Mouse (Mus musculus) ZHBTc4 (cell line): ENCODE measurements around the gene Morn1.

Source experiments
- DNase-seq: peaks from one replicate; pipeline ENCODE4 v3.0.0-alpha.2; 2011; ENCODE audit warnings: low read depth, low spot score

The Morn1 gene

DNA sequence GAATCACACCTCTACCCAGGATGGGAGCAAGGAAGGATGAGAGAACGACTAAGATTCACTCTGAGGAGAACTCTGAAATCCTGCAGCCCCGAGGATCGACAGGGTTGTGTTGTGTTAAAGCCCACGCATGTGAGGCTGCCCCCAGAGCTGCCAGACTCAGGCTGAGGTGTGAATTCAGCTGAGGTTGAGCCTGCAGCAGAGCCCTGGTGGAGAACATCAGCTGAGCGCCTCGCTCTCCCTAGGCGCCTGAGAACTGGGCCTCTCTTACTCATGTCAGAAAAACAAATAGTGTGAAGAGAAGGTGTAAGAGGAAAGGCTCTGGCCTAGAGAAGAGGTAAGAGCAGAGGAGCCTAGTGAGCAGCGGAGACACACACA, 72.2 kb downstream of the Morn1 start:
- no peak for DNase-seq

DNA sequence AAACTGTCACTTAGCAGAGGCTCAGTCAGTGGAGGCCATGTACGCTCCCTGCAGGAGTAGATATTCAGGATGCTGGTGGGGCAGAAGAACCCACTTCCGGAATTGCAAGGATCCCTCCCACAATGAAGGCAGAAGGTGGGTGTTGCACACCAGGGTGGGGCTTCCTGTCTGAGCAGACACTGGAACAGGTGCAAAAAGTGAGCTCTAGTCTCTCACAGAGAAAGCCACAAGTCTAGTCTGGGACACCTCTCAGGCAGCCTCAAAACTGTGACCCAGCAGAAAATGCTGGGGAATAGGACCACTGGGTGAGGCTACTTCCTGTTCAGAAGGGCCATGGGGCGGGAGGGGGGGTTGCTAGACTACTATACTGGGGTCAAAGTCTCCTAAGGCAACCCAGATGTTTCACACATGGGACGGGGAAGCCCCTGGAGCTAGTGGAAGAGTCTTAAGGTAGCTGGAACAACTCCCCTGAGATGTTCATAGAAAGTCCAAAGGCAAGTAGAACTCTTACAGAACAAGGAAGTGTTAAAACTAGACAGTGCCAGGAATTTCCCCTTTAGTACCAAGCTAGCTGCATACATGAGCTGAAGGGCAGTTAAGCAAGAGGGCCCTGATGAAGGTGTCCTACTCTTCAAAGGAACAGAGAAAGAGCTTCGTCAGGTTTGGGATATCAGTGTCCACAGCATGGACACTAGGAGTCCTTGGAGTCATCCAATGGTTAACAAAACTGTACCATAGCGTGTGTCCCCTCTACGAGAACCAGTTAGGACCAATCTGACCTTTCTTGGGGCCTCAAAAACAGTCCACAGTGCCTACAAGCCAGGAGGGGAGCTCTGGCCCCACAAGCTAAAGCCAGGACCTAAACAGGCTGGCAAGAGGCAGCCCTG, 76.3 kb downstream of the Morn1 start:
- DNase-seq = peak; percentile 55

DNA sequence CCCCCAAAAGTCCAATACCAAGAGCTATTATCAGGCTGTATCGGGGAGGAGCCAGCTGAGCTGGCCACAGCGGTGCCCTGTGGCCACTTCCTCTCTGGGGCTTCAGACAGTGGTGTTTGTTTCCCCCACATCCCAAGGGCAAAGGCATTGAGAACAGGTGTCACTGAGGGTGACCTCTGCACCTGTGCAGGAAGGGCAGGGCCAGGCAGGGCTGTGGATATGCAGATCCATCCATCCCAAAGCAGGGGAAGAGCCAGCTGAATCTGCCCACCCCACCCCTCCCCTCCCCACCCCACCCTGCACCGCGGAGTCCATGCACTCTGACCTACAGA, 76.9 kb downstream of the Morn1 start:
- peak; percentile 83 for DNase-seq

DNA sequence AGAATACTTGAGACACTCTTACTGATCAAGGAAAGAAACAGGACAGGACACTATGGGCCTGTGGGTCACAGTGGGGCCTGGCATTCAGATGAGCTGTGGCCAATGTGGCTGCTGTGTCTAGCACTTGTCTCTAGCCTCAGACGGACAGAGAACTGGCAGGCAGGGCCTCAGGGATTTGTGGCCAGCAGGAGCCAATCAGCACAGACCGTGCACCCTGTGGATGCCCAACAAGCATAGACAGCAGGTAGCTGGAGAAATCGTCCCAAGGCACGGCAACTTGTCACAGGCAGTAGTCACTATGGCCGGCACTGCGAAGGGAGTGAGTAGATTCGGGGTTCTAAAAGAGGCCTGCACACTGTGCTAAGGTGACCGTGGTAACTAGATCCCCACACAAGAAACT, 77.3 kb downstream of the Morn1 start:
- peak; percentile 61 for DNase-seq

DNA sequence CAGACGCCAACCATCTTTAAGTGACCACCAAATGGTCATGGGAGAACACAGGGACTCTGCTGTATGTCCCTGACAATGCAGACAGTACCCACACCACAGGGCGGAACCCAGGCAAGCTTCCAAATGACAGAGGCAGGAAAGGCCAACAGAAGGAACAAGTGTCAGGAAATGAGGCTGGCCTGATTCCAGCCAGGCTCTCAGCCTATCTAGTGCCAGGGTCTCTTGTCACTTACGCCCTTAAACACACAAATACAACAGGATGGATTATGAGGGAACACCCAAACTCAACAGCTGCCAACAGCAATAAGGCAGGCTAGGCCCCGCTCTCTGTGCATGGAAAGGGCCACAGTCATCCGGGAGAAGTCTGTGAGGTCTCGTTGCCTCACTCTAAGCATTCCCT, 78.2 kb downstream of the Morn1 start:
- no peak for DNase-seq

DNA sequence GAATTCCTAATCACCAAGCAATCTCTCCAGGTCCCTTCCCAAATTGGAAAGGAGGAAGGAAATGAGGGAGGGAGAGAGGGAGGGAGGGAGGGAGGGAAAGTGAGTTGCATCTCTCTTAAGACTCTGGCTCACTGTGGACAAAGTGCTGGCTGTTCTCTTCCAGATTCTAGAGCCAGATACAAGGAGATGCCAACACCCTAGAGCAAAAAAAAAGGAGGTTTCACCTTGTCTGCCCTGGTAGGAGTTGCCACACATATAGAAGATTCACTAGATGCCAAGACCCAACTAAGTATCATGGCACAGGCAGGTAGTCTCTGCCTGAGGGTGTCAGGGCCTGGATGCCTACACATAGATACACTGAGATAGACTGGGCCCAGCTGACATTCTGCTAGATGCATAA, 79.5 kb downstream of the Morn1 start:
- DNase-seq = no peak

DNA sequence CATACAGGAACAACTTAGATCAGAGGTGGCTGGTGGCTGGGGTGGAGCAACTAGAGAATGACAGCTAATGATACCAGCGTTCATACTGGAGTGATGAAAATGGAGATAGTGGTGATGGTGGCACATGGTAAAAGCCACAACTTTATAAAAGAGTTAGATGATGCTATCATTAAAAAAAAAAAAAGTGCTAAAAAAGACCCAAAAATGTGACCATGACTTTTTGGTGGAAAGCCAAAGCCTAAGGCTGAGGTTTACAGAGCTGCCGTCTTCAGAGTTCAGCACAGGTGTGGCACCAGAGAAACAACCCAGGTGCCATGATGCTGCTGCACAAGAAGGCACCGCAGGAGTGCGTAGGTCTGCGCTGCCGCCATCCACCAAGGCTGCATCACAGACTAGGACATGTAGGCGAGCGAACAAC, 82.5 kb downstream of the Morn1 start:
- DNase-seq = no peak

DNA sequence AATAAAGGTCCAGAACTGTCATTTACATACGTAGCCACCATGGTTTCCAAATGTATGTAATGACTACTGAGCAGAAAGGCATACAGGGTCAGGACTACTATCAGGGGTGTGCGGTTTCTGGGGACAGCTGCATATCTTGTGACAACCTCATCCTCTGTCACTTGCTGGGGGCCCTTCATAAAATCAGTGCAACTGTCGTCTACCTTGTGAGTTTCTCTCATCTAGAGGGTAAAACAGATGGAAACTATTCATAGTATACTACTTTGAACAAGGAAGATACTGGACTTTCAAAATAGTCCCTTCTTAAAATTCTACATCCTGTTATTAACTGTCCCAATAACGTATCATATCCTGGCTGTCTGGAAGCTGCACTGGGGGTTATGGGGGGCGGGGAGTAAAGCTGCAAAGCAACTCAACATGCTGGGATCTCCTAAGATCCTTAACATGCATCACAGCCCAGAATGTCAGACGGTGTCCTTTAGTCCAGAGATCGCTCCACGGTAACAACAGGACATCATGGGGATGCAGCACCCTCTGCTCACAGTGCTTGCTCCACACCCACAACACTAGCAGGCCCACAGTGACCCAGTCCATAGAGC, 84.3 kb downstream of the Morn1 start:
- no peak for DNase-seq

DNA sequence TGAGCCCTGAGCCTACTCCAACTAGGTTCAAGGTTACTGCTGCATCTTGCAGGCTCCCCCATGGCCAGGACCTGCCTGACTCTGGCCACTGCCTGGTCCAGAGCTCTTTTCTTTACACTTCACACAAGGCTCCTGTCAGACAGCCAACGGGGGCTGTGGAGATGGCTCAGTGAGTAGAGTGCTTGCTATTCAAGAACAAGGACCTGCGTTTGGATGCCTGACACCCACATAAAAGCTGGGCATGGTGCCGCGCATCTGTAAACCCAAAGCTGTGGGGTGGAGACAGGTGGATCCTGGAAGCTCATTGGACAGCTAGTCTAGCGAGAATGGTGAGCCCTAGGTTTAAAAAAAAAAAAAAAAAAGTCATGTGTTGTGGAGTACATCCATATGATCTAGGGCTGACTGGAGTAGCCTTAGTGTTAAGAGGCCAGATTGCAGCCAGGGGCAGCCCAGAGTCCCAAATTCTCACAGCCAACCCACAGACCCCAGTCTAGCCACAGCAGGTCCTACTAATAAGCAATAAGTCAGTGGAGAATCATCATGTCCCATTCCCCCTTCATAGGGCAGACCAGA, 85.7 kb downstream of the Morn1 start:
- DNase-seq = no peak

DNA sequence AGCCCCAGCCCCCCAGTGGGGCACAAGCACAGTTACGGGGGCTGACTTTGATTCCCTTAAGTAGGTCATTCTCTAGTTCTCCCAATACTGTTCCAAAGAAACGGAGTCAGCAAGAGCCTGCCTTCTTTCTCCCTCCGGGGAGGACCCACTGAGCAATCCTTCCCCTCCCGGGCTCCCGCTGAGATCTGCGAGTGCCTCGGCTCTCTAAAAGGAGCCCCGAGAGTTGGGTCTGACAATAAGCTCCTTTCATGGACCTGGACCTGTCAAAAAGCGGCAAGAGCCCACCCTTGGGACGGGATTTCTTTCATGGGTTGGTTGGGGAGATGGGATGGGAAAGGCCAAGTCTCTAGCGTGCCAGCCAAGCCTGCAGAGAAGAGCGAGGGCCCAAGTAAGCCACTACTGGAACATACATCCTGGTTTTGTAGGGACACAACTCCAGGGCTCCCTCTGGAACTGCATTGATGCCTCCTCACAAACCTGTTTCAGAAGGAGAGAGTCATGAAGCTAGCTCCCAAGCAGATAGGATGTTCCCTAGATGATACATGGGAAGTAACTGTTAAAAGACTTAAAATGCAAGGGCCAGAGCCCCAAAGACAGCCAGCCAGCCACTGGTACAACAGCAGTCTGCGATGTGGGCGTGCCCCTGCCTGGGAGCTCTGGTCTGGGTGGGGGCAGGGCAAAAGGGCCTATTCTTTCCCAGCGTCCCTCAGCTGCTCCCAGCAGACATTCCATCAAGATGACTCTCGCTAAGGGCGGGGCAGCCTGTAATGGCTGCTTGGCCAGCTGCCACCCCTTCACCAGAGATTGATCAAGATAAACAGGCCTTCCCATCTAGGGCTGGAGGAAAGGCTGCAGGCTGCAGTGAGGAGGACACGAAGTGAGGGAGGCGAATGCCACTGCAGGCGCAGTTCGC, 86.8 kb downstream of the Morn1 start:
- peak; percentile 96 for DNase-seq

DNA sequence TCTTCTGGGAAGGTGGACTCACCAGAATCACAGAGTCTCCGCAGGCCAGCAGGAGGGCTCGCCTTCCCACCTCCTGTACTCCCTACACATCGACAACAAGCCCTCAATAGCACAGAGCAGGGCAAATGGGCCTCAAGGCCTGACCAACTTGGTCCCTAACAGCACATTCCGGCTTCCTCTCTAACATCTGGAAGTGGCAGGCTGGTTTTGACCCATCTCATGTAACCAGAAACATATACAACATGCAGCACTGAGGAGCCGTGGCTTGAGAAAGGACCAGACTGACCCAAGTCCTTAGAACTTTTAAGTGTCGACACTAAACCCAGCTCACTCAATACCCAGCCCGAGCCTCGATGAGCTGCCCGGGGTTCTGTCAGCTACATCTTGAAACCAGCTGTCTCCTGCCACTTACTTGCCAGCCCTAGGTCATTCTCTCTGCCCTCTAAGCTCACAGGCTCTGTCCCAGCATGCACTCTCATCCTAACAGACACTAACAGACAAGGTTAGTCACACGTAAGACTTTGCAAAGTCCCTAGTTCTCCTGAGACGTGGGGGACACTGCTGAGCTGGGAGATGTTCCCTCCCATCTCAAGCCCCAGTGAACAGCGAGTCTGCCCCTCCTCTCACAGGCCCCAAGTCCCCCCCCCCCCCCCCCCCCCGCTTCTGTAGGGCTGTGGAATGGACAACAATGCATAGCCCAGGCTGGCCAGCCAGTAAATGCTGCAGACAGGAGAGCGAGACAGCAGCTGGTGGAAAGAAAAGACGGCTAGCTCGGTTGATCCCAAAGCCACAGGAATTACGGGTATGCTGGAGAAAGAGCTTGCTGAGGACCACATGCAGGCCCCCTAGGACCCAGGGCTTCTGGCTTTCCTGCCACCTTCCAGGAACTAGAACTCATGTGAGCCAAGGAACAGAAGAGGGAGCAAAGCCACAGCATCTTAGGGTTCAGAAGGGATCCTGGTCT, 87.7 kb downstream of the Morn1 start:
- no peak for DNase-seq

DNA sequence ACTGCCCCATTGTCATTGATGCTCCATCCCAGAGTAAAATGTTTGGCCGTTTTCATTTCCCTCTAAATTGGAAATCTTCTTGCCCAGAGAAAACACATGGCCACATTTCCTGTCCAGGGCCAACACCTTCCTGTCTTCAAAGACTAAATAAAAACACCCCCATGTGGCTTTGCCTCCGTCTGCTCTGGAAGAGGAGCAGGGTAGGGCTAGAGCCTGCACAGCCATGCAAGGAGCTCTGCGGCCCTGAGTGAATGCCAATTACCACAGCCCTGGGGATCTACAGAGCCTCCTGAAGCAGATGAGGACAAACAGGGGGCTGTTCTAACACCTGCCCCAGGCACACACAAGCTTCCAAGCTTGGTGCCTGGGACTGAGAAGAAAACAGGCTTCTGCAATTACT, 89.8 kb downstream of the Morn1 start:
- DNase-seq = no peak

DNA sequence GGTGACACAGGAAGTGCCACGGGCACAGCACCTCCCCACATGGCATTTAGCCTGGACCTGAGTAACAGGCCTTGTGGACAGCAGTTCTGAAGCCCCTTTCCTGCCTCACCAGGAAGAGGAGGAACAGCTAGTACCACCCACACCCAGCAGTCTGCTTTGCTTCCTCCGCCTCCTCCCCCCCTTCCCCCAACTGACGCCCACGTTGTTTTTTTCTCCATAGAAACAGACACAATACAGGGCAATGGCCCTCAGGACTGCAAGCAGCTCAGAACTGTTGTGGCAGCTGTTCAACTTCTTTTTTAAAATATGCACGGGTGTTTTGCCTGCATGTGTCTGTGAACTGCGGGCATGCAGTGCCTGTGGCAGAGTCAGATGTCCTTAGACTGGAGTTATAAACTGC, 91.9 kb downstream of the Morn1 start:
- DNase-seq = peak; percentile 72

DNA sequence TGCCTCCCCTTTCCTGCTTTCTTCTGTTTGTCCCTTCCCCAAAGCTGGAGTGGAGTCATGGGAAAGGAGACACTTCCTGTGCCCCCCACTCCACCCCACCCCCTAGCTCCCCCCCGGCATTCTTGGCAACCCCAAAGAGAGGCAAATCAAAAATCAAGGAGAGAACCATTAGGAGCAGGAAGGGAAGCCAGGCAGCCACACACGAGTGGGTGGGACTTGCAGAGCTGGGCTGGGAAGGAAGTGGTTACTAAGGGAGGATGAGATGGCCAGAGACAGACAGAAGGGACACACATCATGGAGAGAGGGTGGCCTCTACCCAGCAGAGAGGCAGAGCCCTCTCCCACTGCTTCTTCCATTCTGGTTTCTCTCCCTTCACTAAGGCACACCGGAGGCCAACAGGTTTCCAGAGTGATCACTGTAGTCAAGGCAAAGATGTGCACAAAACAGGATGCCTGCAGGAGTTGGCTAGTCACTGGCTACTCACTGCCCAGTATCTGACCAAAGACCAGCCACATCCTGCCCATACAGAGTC, 92.7 kb downstream of the Morn1 start:
- DNase-seq = no peak

DNA sequence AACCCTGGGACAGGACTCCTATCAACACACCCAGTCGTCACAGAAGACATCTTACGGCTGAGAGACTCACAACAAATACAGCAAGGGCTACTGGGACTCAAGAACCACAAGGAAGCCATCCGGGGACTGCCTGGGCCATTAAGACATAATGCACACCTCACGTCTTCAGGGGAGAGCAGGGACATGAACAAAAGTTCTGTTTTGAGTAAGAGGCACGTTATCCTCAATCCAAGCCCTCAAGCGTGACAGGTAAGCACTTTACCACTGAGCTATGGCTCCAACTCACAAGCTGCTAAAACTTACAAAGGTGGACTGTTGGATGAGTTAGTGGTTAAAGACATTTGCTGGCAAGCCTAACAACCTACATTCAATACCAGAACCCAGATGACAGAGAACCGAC, 96.8 kb downstream of the Morn1 start:
- no peak for DNase-seq

DNA sequence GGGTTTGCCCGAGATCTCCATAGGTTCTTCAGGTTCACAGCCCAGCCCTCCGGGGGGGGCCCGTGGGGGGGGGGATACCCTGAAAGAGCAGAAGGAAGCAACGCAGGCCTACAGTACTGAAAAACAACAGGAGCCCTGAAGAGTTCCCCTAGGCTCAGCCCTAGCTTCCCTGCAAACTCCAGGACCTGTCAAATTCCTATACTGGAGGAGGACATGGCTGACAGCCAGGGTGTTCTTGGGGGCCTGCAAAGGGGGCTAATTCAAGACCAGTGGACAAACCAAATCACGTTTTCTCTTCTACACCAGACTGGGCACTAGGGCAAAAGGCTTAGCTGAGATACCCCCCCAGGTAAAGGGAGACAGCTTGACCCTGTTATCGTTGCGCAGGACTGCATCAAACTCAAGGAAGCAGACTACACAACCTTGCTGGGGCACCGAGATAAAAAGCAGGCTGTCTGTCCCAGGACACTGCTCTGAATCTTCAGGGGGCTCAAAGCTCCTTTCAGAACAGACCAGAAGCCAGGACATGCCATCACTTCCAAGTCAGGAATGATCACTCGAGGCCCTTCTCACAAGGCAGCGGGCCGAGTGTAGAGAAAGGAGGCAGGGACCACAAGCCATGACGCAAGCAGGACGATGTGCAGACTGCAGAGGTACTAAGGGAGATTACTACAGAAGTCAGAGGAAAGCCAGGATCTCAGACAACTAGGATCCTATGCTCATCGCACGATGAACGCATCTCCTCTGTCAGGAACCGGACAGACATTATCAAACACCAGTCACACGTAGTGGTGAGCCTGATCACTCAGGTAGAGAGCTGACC, 98.1 kb downstream of the Morn1 start:
- no peak for DNase-seq

DNA sequence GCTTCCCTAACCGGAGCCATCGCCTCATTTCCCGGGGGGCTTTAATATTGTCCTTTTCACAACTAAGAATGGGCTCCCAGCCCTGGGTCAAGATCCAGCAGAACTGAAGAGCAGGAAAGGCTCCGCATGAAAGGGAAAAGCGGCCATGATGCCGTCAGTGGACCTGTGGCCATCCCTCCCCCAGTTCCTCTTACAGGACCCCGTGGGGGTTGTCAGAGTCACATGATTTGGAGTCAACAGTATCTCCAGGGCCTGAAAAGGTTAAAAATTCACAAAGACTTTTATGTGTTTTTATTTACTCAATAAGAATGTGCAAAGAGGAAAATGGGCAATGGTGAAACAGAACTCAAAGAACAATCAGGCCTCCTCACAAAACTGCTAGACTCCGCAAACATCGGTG, 99.5 kb downstream of the Morn1 start:
- DNase-seq = no peak

DNA sequence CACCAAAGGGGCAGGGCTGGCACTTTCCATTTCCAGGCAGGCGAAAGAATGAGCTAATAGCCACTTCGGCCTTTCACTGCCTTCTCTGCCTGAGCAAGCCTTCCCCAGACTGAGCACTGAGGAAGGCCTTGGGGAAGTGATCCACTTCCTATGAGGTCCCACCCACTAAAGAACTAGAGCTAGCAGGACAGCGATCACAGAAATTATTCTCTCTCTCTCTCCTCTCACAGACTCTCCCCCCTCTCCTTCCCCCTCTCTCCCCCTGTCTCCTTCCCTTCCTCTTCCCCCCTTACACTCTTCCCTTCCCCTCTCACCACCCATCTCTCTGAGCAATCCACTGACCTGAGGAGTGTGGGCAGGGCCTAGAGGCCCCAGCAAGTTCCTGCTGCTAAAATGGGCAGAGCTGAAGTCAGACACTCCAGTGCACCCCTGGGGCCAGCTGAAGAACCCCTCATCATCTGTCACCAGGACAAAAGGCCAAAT, 100.9 kb downstream of the Morn1 start:
- DNase-seq = no peak

DNA sequence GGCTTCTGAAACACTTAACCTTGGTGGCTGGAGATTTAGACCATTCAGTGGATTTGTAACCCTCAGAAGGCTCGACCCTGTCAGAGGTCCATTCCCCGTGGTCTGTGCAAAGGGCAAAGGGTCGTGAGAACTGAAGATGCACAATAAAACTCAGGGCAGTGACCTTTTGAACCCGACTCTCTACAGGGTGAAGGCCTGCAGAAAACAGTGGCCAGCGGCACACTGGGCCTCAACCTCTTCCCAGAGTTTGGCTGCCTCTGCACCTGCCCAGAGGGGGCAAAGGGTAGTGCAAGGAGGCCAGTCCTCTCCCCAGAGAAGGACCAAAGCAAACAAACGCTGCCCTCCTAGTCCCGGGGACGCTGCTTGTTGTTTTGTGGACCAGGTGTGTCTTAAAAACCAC, 102.0 kb downstream of the Morn1 start:
- DNase-seq = no peak

DNA sequence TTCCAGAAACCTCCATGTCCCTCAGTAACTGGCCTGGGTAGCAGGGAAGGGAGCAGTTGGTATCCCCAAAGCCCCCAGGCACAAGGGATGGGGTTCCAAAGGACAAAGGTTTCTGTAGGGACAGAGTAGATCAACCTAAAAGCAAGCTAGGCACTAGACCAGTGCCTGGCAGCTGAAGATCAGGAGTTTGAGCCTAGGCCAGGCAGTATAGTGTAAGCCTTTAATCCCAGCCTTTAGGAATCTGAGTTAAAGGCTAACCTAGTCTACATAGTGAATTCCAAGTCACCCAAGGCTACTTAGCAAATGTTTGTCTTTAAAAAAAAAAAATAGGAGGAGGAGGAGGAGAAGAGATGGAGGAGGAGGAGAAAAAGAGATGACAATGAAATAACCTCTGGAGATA, 102.4 kb downstream of the Morn1 start:
- DNase-seq = no peak
